Mouse (Mus musculus) testis, adult 2 months (tissue): ENCODE data around the gene Anapc5. TPM values are rescaled to one million over a fixed set of nuclear protein-coding genes. Genes with fewer than 3 reads are reported as not detected.
A peak's percentile ranks its signal among the peaks of the same experiment; 100 is the strongest.

Experiments used
- H3K27ac ChIP-seq: fragments of 200-500 bp; 2 replicates; pipeline ENCODE4 v1.5.1; 2012; ENCODE audit warnings: low read depth, low read length; ENCODE audit not compliant: control insufficient read depth, insufficient read depth
- H3K27me3 ChIP-seq: fragments of 200-500 bp; 2 replicates; pipeline ENCODE4 v1.6.1; 2012; ENCODE audit warnings: mild to moderate bottlenecking, low read length, moderate library complexity; ENCODE audit not compliant: control insufficient read depth, insufficient read depth
- H3K36me3 ChIP-seq: fragments of 200-500 bp; 2 replicates; pipeline ENCODE4 v1.6.1; 2012; ENCODE audit warnings: mild to moderate bottlenecking, low read length; ENCODE audit not compliant: control insufficient read depth, insufficient read depth
- H3K4me1 ChIP-seq: fragments of 200-500 bp; 2 replicates; pipeline ENCODE4 v1.6.1; 2012; ENCODE audit warnings: low read length; ENCODE audit not compliant: control insufficient read depth, insufficient read depth
- H3K4me3 ChIP-seq: fragments of 200-500 bp; 2 replicates; pipeline ENCODE4 v1.5.1; 2012; ENCODE audit warnings: low read depth, mild to moderate bottlenecking, low read length, moderate library complexity, mixed read lengths; ENCODE audit not compliant: control insufficient read depth
- CTCF ChIP-seq: fragments of 200-500 bp; IDR thresholded peaks from 2 replicates; pipeline ENCODE4 v1.5.1; 2012; ENCODE audit warnings: low read depth, mild to moderate bottlenecking, inconsistent platforms, low read length, moderate library complexity; ENCODE audit not compliant: control insufficient read depth, insufficient read depth, insufficient replicate concordance
- POLR2A ChIP-seq: fragments of 200-500 bp; IDR thresholded peaks from 2 replicates; pipeline ENCODE4 v1.6.1; 2012; ENCODE audit warnings: low read depth, mild to moderate bottlenecking, inconsistent platforms, low read length, moderate library complexity; ENCODE audit not compliant: control insufficient read depth
- polyA plus RNA-seq: library from polyadenylated mRNA; depleted of rRNA; stranded (reverse); fragments of >200 nt; gene quantifications from 2 replicates; pipeline ENCODE4 v1.2.3, GENCODE M21; 2012

Anapc5 gene
- polyA plus RNA-seq, 1 experiment, result 115 TPM

- TF ChIP-seq CTCF, result no peak
- no peak for TF ChIP-seq POLR2A
Observed at GRCm38 (mm10) chr5:122774743-122775611, 46.2 kb downstream of the Anapc5 start.

GRCm38 (mm10) chr5:122773756-122774155 is 47.4 kb downstream of the Anapc5 start:
- TF ChIP-seq CTCF, result no peak
- no peak for TF ChIP-seq POLR2A
- Histone ChIP-seq H3K27me3 (no peaks in the 10 kb centered on the region), H3K4me3 (no peak overlapping the region), H3K27ac (no peak overlapping the region), H3K4me1 (peaks cover 39% of the 10 kb centered on the region), H3K36me3 (no peaks in the 10 kb centered on the region)

More at GRCm38 (mm10) chr5:122774743-122775611, 46.2 kb downstream of the Anapc5 start:
- Histone ChIP-seq H3K4me1 (peaks cover 33% of the 10 kb centered on the region), H3K27me3 (no peaks in the 10 kb centered on the region), H3K36me3 (no peaks in the 10 kb centered on the region), H3K27ac (peak overlapping the region; percentile 68), H3K4me3 (peak overlapping the region; percentile 50)

GRCm38 (mm10) chr5:122771428-122771827 is 49.7 kb downstream of the Anapc5 start:
- H3K4me1 ChIP-seq, result peaks cover 37% of the 10 kb centered on the region
- H3K27me3 ChIP-seq, result no peaks in the 10 kb centered on the region
- no peaks in the 10 kb centered on the region for H3K36me3 ChIP-seq
- peak overlapping the region; percentile 61; the same call in 1 of the 2 replicates for H3K27ac ChIP-seq
- no peak for TF ChIP-seq POLR2A
- H3K4me3 ChIP-seq, result no peak overlapping the region

GRCm38 (mm10) chr5:122770806-122771261 is 50.3 kb downstream of the Anapc5 start:
- TF ChIP-seq CTCF (no peak), POLR2A (no peak)
- Histone ChIP-seq H3K36me3 (no peaks in the 10 kb centered on the region), H3K4me3 (no peak overlapping the region), H3K4me1 (peaks cover 37% of the 10 kb centered on the region), H3K27me3 (no peaks in the 10 kb centered on the region), H3K27ac (peak overlapping the region; percentile 82)

GRCm38 (mm10) chr5:122770304-122770703 is 50.8 kb downstream of the Anapc5 start:
- no peaks in the 10 kb centered on the region for H3K27me3 ChIP-seq
- TF ChIP-seq CTCF (no peak), POLR2A (peak; percentile 41; the same call in 1 of the 2 replicates)
- H3K36me3 ChIP-seq, result no peaks in the 10 kb centered on the region
- peak overlapping the region; percentile 82 for H3K27ac ChIP-seq
- H3K4me1 ChIP-seq, result peaks cover 34% of the 10 kb centered on the region
- H3K4me3 ChIP-seq, result no peak overlapping the region

GRCm38 (mm10) chr5:122769101-122769568 is 52.0 kb downstream of the Anapc5 start:
- no peak for TF ChIP-seq POLR2A
- TF ChIP-seq CTCF, result no peak
- peak overlapping the region; percentile 73 for H3K27ac ChIP-seq
- peaks cover 27% of the 10 kb centered on the region for H3K4me1 ChIP-seq
- H3K27me3 ChIP-seq, result no peaks in the 10 kb centered on the region
- no peaks in the 10 kb centered on the region for H3K36me3 ChIP-seq
- H3K4me3 ChIP-seq, result no peak overlapping the region

GRCm38 (mm10) chr5:122767283-122767682 is 53.9 kb downstream of the Anapc5 start:
- H3K4me3 ChIP-seq, result no peak overlapping the region

More at GRCm38 (mm10) chr5:122767283-122767682, 53.9 kb downstream of the Anapc5 start:
- H3K36me3 ChIP-seq, result no peaks in the 10 kb centered on the region
- H3K4me1 ChIP-seq, result peaks cover 24% of the 10 kb centered on the region
- TF ChIP-seq POLR2A (no peak), CTCF (no peak)
- no peak overlapping the region for H3K27ac ChIP-seq
- no peaks in the 10 kb centered on the region; the same call in 1 of the 2 replicates for H3K27me3 ChIP-seq
